Mouse (Mus musculus): ENCODE data around the gene Tyw3.

Tyw3 gene

DNA sequence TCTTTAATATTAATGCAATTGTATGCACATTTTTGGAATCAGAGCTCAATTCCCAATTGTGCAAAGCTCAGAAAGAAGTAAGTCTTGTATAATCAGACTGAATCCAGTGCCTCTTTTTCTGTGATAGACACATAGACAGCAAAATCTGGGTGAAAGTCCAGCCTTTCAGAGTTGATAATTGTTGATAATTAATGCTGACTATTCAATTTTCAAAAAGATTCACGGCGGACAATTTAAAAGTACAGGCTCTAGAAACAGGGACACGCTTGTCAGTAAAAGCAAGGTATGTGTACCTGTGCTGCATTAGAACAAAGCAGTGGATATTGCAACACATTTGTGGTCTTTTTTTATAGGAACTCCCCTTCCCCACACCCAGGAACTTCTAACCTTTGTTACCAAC lies 34.7 kb downstream of the Tyw3 start:
- no peak for DNase-seq

GRCm38 (mm10) chr3:154551035-154551411 lies 45.9 kb downstream of the Tyw3 start:
- DNase-seq: no peak

DNA sequence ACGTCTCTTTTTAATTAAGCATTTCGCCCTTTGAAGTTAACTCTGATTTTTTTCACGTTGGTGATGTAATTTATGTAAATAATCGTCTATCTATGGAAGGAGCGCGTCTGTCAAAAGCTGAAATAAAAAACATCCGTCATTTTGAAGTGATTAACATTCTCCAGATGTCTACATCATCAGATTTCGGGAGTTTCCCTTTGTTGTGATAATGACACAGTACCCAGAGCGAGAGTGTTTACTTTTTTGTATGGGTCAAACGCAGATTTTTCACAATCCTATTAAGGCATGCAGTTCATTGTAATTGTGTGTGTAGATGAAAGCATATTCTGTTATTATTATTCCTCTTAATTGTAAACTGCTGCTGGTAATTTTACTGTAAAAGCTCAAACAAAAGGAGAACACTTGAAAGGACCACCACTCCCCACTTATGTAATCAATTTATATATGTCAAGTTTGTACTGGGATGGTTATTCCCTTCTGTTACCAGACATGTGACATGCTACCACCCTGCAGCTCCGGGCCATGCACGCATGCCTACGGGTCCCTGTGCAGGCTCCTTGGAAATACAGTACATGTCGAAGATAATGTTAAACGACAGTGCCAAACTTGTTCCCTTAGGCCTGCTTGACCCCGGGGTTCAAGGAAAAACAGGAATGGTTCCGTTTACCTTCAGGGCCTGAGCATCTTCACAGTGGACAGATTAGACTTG lies 46.4 kb downstream of the Tyw3 start:
- DNase-seq: no peak

DNA sequence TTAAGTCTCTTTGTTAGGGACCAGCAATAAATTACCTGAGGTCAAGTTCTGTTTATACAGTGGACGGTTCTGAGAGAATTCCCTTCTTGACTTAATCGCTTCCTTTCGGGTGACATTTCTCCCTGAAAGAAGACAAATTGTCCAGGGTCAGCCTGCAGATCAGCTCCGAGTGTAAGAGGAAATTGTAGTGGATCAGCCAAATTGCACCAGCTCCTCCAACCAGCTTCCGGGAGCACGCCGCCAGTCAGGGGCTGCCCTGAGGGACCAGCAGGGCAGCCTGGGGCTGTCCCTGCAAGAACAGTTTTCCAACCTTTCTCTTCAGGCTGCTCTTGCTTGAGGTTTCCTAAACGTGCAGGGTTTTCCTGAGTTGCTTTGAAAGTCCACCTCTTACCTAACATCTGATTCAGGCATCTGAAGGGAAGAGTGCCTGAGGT lies 48.0 kb downstream of the Tyw3 start:
- no peak for DNase-seq

DNA sequence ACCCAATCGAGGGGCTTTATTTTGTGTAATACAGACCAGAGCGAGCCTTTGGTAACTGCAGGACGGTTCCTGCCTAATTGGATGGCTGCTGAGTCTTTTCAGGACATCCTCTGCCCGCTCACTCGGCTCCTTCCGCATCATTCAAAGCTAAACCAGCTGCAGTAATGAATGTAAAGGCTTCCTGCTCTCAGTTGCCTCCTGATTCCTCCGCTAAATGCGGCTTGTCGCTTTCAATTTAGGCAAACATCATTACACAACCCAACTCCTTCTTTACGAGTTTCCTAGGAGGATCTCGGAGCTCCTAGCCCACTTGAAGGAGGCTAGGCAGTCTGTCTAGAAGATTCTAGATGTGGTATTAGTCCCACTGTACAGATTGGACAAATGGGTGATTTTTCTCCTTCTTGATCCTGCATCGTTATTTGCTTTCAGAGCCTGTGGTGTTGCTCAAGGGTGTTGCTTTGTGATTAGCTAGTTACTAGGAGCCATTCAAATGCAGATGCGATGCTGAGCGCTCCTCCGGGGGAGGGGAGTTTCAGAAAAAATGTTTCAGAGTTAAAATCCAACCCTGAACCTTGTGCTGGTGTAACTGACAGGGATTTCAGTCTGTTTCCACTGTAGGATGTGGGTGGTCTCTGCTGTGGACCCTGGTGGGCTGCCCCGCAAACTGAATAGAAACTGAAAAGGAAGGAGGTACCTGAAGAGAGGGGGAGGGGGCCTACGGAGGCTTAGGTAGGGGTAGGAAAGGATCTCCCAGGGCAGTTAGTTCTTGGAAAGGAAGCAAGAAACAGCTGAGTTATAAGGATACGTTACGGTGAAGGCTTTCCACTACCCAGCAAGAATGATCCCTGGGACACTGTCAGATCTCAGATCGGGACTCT lies 49.1 kb downstream of the Tyw3 start:
- no peak for DNase-seq

DNA sequence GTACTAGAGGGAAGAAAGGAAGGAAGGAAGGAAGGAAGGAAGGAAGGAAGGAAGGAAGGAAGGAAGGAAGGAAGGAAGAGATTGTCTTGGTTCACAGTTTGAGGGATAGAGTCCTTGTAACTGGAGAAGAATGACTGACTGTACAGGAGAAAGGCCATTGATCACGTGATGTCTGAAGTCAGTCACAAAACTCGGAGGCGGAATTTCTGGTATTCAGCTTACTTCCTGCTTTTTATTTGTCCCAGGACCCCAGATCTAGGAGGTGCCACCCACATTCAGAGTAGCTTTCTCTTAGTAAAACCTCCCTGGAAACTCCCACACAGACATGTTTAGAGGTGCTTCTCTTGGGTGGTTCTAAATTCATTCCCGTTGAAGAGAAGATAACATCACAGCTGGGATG lies 50.7 kb downstream of the Tyw3 start:
- DNase-seq: no peak

DNA sequence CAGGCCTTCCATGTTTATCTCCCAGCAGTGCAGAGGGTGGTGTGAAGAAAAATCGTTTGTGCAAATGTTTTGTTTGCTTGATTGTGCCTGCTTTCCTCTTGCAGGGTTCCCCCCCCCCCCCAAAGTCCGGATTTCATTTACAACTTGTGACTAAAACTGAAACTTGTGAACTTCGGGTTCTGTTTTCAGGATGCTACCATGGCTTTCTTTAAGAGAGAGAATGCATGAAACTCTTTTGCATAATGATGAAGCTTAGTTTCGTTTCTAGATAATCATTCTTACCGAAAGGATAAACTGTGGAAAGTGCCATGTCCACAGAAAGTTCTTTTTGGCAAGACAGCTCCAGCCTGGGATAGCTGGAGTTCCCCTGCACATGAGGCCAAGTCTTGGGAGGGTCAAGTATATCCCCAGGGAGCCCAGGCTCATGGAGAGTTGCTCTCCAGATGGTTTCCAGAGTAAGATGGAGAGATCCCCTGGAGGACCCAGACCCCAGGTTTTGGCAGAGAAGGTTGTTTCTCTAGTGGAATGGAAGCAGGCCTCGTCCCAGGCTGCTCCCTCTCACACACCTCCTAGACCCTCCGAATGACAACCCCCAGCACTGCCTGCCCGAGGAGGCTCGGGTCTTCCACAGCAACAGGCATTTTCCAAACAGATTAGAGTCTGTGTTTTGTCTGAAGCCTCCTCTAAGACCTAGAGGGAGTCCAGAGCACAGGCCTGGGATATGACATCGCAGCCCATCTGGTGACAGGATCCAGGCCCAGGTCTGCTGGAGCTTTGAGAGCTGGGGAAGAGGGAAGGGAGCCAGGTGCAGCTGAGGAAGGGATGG lies 56.6 kb downstream of the Tyw3 start:
- peak in 1 of 2 experiments; percentile 17 for DNase-seq

- no peak for DNase-seq
Observed at GRCm38 (mm10) chr3:154536134-154536533, 60.8 kb downstream of the Tyw3 start.

GRCm38 (mm10) chr3:154533246-154533645 lies 63.7 kb downstream of the Tyw3 start:
- DNase-seq: no peak

DNA sequence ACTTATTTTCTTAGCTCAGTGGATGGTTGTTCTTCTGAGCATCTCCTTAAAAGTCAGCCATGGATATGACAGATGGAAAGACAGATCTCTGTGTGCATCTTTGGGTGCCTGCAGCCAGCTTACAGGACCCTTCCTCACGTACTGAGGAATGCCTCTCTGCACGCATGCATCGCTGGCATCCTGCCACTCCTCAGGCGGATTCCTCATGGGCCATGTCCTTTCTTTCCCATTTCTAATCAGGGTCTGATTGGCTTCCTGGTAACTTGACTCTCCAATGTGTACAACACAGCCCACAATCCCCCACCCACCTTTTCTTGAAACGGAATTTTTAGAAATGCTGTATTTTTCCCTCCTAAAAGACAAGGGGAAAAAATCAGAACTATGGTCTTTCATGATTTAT lies 67.9 kb downstream of the Tyw3 start:
- peak; percentile 16 to 27 for DNase-seq

DNA sequence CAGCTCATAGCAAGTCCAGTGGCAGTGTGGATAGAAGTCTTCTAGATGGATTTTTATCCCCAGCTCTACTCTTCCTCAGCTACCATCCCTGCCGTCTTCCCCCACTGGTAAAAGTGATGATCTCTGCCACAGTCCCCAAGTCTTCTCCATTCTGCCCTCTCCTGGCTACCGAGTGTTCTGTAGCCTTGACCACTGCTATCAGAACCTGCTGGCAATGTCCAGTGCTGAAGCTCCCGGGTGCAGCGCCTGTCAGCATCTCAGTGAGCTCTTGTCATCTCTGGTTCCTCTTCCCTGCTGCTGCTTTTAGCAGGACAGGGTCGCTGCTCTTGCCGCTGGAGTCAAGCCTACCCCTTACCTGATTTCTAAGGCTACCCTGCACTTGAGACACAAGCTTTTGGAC lies 70.3 kb downstream of the Tyw3 start:
- DNase-seq: peak; percentile 34 to 39

All from cerebellum, postnatal 10 days (tissue).